In genomic region chr7:107727538-107727937, GRCm38 (mm10) we compare ENCODE assay signal across 25 mouse cellular contexts. TPM values are rescaled to one million over a fixed set of nuclear protein-coding genes. Genes with fewer than 3 reads are reported as not detected.
DNase-seq lines count a peak whose midpoint lies in the region; ATAC-seq and TF ChIP-seq lines count a peak whose summit lies in the region.
"Had no signal": no experiment of that assay in that cellular context is flagged by ENCODE, and none has a peak within 500 bp of the region (broad histone marks: within the 10 kb centered on the region; RNA-seq: fewer than 3 reads in every experiment).

No protein-coding gene starts in this region.

- no peaks in the 10 kb centered on the region for H3K9me3 ChIP-seq in kidney, embryonic 16.5 days (ENCODE audit: low read length)
- H3K9me3 ChIP-seq in limb, embryonic 14.5 days (ENCODE audit: control insufficient read depth, low read length): no peaks in the 10 kb centered on the region
- no peaks in the 10 kb centered on the region for H3K9me3 ChIP-seq in limb, embryonic 10.5 days (replicated peaks)
- H3K9me3 ChIP-seq: embryonic facial prominence, embryonic 12.5 days; heart, embryonic 15.5 days had no signal

- H3K27me3 ChIP-seq in kidney, embryonic 16.5 days (ENCODE audit: insufficient read depth, low read length): no peaks in the 10 kb centered on the region
- no peaks in the 10 kb centered on the region for H3K27me3 ChIP-seq in limb, embryonic 14.5 days (ENCODE audit: control insufficient read depth, insufficient read depth, low read length)
- no peaks in the 10 kb centered on the region for H3K27me3 ChIP-seq in limb, embryonic 10.5 days (ENCODE audit: low read depth, poor library complexity, severe bottlenecking)
- H3K27me3 ChIP-seq: embryonic facial prominence, embryonic 12.5 days; forebrain, embryonic 12.5 days; heart, embryonic 15.5 days had no signal

- ATAC-seq in kidney, embryonic 16.5 days (ENCODE audit: low FRiP score, low TSS enrichment): no peak
- ATAC-seq in limb, embryonic 14.5 days (ENCODE audit: low FRiP score, low read depth): no peak
- ATAC-seq: forebrain, embryonic 16.5 days had no signal

- no peak overlapping the region for H3K27ac ChIP-seq in kidney, embryonic 16.5 days (ENCODE audit: low read length)
- no peak overlapping the region for H3K27ac ChIP-seq in limb, embryonic 14.5 days (replicated peaks; ENCODE audit: low read depth, low read length)
- no peak overlapping the region for H3K27ac ChIP-seq in limb, embryonic 10.5 days
- H3K27ac ChIP-seq: embryonic facial prominence, embryonic 12.5 days; forebrain, embryonic 12.5 days; heart, adult 2 months; heart, embryonic 15.5 days had no signal

- H3K4me3 ChIP-seq in kidney, embryonic 16.5 days (ENCODE audit: low read length): no peak overlapping the region
- no peak overlapping the region for H3K4me3 ChIP-seq in limb, embryonic 14.5 days (replicated peaks; ENCODE audit: low read length)
- no peak overlapping the region for H3K4me3 ChIP-seq in limb, embryonic 10.5 days
- H3K4me3 ChIP-seq: embryonic facial prominence, embryonic 12.5 days; forebrain, embryonic 12.5 days; heart, adult 2 months; heart, embryonic 15.5 days had no signal

- peak; percentile 22 for DNase-seq in kidney, adult 18-20 months
- DNase-seq in limb, embryonic 14.5 days (ENCODE audit: low spot score): peak; percentile 27
- DNase-seq in limb, embryonic 10.5 days (ENCODE audit: low spot score): no peak
- DNase-seq in lung, postnatal 10 days: peak; percentile 42
- peak; percentile 23 to 43 for DNase-seq in lung, postnatal 4 days
- no peak for DNase-seq in gastrocnemius, postnatal 4 days (ENCODE audit: low spot score in 2 of 2)
- no peak for DNase-seq in retina, embryonic 14.5 days (ENCODE audit: low spot score)
- DNase-seq: adrenal gland, postnatal 10 days; cerebellum, adult 11 months; cerebellum, adult 8-10 months; cerebellum, postnatal 14 days; embryo, embryonic 11 days; gastrocnemius, postnatal 10 days; heart, adult 2 months; heart, postnatal 14 days had no signal

- no peak overlapping the region for H3K9ac ChIP-seq in kidney, embryonic 16.5 days (replicated peaks; ENCODE audit: low read length)
- H3K9ac ChIP-seq in limb, embryonic 14.5 days (ENCODE audit: low read depth, low read length, severe bottlenecking): no peak overlapping the region
- H3K9ac ChIP-seq: embryonic facial prominence, embryonic 12.5 days; forebrain, embryonic 12.5 days; heart, embryonic 15.5 days had no signal

- no peak for TF ChIP-seq POLR2A in limb, embryonic 14.5 days (IDR thresholded peaks at IDR 0.05; ENCODE audit: borderline replicate concordance, extremely low read depth, insufficient read depth, insufficient read length)

- H3K36me3 ChIP-seq in kidney, embryonic 16.5 days (ENCODE audit: insufficient read depth, low read length): peaks cover 13% of the 10 kb centered on the region; the same call in 1 of the 2 replicates
- H3K36me3 ChIP-seq in limb, embryonic 14.5 days (ENCODE audit: control insufficient read depth, insufficient read depth, low read length): peaks cover 38% of the 10 kb centered on the region
- H3K36me3 ChIP-seq in limb, embryonic 10.5 days: peaks cover 99% of the 10 kb centered on the region
- H3K36me3 ChIP-seq: forebrain, embryonic 12.5 days had no signal

- 38% methylated on average over 3 of the region's 3 CpGs for WGBS in kidney, embryonic 16.5 days
- 57% methylated on average over 3 of the region's 3 CpGs for WGBS in limb, embryonic 14.5 days
- 63% methylated on average over 3 of the region's 3 CpGs for WGBS in limb, embryonic 10.5 days

- H3K4me1 ChIP-seq in kidney, embryonic 16.5 days (ENCODE audit: insufficient read depth, low read length): peaks cover 5% of the 10 kb centered on the region; the same call in 1 of the 2 replicates
- H3K4me1 ChIP-seq in limb, embryonic 14.5 days (ENCODE audit: control insufficient read depth, insufficient read depth, low read length): 0 out of 2 replicates have a peak, but pooled peaks cover 4% of the 10 kb centered on the region
- H3K4me1 ChIP-seq in limb, embryonic 10.5 days: no peaks in the 10 kb centered on the region
- H3K4me1 ChIP-seq: embryonic facial prominence, embryonic 12.5 days; forebrain, embryonic 12.5 days; heart, embryonic 15.5 days had no signal

- H3K4me2 ChIP-seq in kidney, embryonic 16.5 days (replicated peaks; ENCODE audit: low read depth, low read length): no peak overlapping the region
- H3K4me2 ChIP-seq in limb, embryonic 14.5 days (replicated peaks; ENCODE audit: low read depth, low read length, severe bottlenecking): no peak overlapping the region
- H3K4me2 ChIP-seq: embryonic facial prominence, embryonic 12.5 days; forebrain, embryonic 12.5 days; heart, embryonic 11.5 days; heart, embryonic 15.5 days had no signal

RNA-seq across cellular contexts. Expression of gene Cyb5r2, which starts 30.3 kb away (rescaled TPM):
- polyA plus RNA-seq in kidney, embryonic 16.5 days (2015; fragmentation: Nextera tagmentation; extraction: Ambion mirVana): 0.14 and 0.22 TPM in 2 replicates
- 0.14 and 0.33 TPM in 2 replicates for polyA plus RNA-seq in limb, embryonic 14.5 days (2012; rRNA removed)
- 0.23 and 0.32 TPM in 2 replicates for polyA plus RNA-seq in limb, embryonic 14.5 days (2014; fragmentation: Nextera tagmentation; extraction: Ambion mirVana)
- 0.23 and 0.30 TPM in 2 replicates for polyA plus RNA-seq in limb, embryonic 10.5 days (2016; fragmentation: Nextera tagmentation; extraction: Ambion mirVana)
- total RNA-seq in gastrocnemius, postnatal 4 days (2021): under 1 TPM in 1 of 2 experiments, not detected in 1; 0.25 TPM
- total RNA-seq: adrenal gland, postnatal 10 days; common myeloid progenitor, adult 5-6 weeks; heart, adult 2 months; heart, postnatal 14 days; hematopoietic stem cell, adult 5-6 weeks; MEL had no signal
- polyA plus RNA-seq: C2C12; forebrain, embryonic 12.5 days had no signal

Comparison
In these comparisons a context has a peak if more than half of its experiments do, and no peak if none do; other contexts are left out.
1. DNase-seq: peak in kidney, adult 18-20 months (single experiment), limb, embryonic 14.5 days (single experiment), lung, postnatal 10 days (single experiment) and lung, postnatal 4 days (2 of 2); none in limb, embryonic 10.5 days (single experiment), gastrocnemius, postnatal 4 days (0 of 2) and retina, embryonic 14.5 days (single experiment).